Mouse (Mus musculus): ENCODE results near the gene Cxcl12.

Gene Cxcl12

GRCm38 (mm10) chr6:117175113-117175793 is 6.9 kb downstream of the Cxcl12 start:
- no peak for DNase-seq

GRCm38 (mm10) chr6:117176406-117176805 is 8.1 kb downstream of the Cxcl12 start:
- no peak for DNase-seq

GRCm38 (mm10) chr6:117180303-117180702 is 12.0 kb downstream of the Cxcl12 start:
- DNase-seq = no peak

GRCm38 (mm10) chr6:117185381-117185780 is 17.0 kb downstream of the Cxcl12 start:
- DNase-seq = no peak

GRCm38 (mm10) chr6:117190453-117190852 is 22.1 kb downstream of the Cxcl12 start:
- DNase-seq = no peak

- DNase-seq = no peak
These were observed 23.4 kb downstream of the Cxcl12 start for GRCm38 (mm10) chr6:117191741-117192140.

- no peak for DNase-seq
These were observed 24.3 kb downstream of the Cxcl12 start for GRCm38 (mm10) chr6:117192678-117193077.

GRCm38 (mm10) chr6:117195270-117195669 is 26.9 kb downstream of the Cxcl12 start:
- DNase-seq = no peak

GRCm38 (mm10) chr6:117198871-117199270 is 30.5 kb downstream of the Cxcl12 start:
- DNase-seq = no peak

GRCm38 (mm10) chr6:117199718-117200117 is 31.4 kb downstream of the Cxcl12 start:
- DNase-seq = no peak

GRCm38 (mm10) chr6:117200916-117201315 is 32.6 kb downstream of the Cxcl12 start:
- DNase-seq = no peak

GRCm38 (mm10) chr6:117201396-117201795 is 33.1 kb downstream of the Cxcl12 start:
- DNase-seq = no peak

GRCm38 (mm10) chr6:117201859-117202258 is 33.5 kb downstream of the Cxcl12 start:
- DNase-seq = no peak

- no peak for DNase-seq
These were observed 34.6 kb downstream of the Cxcl12 start for GRCm38 (mm10) chr6:117202856-117203400.

- DNase-seq = no peak
These were observed 35.8 kb downstream of the Cxcl12 start for GRCm38 (mm10) chr6:117204112-117204511.

GRCm38 (mm10) chr6:117206834-117207233 is 38.5 kb downstream of the Cxcl12 start:
- DNase-seq = no peak

GRCm38 (mm10) chr6:117207289-117207688 is 39.0 kb downstream of the Cxcl12 start:
- no peak for DNase-seq

GRCm38 (mm10) chr6:117210086-117210485 is 41.8 kb downstream of the Cxcl12 start:
- DNase-seq = no peak

- DNase-seq = no peak
These were observed 42.2 kb downstream of the Cxcl12 start for GRCm38 (mm10) chr6:117210536-117210935.

- no peak for DNase-seq
These were observed 46.2 kb downstream of the Cxcl12 start for GRCm38 (mm10) chr6:117214506-117214905.

- DNase-seq = peak; percentile 31 to 34
These were observed 50.3 kb downstream of the Cxcl12 start for GRCm38 (mm10) chr6:117218442-117219299.

GRCm38 (mm10) chr6:117219300-117219680 is 51.0 kb downstream of the Cxcl12 start:
- no peak for DNase-seq

GRCm38 (mm10) chr6:117219911-117220481 is 51.7 kb downstream of the Cxcl12 start:
- peak; percentile 5 to 6 for DNase-seq
